Mouse (Mus musculus): ENCODE measurements around the gene Gprc5a.

Gene Gprc5a

GRCm38 (mm10) chr6:135074405-135074947, 9.0 kb downstream of the Gprc5a start:
- no peak for DNase-seq (ENCODE audit: low spot score in 2 of 2)

DNA sequence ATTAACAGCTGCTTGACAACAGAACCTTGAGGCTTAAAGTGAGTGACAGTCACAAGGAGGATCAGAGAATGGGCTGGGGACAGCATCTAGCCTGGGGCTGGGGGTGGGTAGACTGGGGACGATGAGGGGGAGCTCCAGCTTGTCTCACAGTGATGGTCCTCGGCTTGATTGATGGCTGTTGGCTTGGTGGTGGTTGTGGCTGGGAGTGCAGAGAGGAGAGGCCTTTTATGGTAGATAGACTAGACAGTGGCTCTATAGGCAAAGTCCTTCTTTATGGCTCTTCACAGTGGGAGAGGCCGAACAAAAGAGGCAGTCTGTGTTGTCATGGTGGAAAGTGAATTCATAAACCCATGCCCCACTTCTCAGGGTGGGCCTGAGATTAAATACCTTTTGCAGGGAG, 10.8 kb downstream of the Gprc5a start:
- DNase-seq (ENCODE audit: low spot score in 2 of 2) = no peak

DNA sequence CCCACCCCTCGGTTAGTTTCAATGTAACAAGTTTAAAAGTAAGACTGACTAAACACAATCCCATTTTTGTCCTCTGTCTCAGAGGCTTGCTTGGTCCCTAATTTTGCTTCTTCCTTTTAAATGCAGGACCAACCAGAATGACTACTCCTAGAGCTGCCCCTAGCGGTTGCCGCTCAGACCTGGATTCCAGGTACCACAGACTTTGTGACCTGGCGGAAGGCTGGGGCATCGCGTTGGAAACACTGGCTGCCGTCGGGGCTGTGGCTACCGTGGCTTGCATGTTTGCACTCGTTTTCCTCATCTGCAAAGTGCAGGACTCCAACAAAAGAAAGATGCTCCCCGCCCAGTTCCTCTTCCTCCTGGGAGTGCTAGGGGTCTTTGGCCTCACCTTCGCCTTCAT, 13.0 kb downstream of the Gprc5a start:
- DNase-seq (ENCODE audit: low spot score in 2 of 2) = no peak

DNA sequence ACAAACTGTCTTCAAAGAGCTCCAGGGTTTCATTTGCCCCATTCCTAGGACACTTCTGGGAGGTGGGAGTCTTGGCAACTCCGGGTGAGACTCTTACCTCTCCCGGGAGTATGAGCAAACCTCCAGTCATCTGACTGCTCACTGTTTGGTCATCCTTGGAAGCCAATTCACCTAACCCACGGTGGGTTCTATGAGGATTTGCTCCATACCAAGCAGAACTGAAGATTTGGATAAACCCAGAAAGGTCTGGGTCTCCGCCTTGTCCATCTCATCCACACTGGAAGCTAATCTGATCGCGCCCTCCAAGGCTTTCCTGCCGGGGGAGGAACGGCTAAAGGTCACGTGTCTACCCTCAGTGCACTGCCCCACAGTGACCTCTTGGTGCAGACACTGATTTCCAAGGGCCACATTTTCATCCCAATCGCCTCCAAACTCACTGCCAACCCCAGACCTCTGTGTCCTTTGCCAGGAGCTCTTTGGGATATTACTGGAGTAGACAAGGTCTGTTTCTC, 18.6 kb downstream of the Gprc5a start:
- DNase-seq (ENCODE audit: low spot score in 2 of 2) = no peak

DNA sequence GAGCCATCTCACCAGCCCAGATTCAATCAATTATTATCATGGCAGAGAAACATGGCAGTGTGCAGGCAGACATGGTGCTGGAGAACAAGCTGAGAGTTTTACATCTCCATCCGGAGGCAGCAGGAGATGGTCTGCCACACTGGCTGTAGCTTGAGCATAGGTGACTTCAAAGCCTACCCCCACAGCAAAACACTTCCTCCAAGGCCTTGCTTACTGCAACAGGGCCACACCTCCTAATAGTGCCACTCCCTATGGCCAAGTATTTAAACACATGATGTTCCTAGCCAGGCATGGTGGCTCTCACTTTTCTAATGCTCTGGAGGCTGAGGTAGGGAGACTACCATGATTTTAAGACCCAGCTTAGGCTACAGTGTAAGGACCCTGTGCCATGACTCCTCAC, 20.3 kb downstream of the Gprc5a start:
- DNase-seq (ENCODE audit: low spot score in 2 of 2) = no peak

GRCm38 (mm10) chr6:135087721-135088451, 22.4 kb downstream of the Gprc5a start:
- peak; percentile 69 for DNase-seq (ENCODE audit: low spot score in 2 of 2)

GRCm38 (mm10) chr6:135089786-135090185, 24.3 kb downstream of the Gprc5a start:
- no peak for DNase-seq (ENCODE audit: low spot score in 2 of 2)

GRCm38 (mm10) chr6:135090661-135091060, 25.2 kb downstream of the Gprc5a start:
- DNase-seq (ENCODE audit: low spot score in 2 of 2) = no peak

GRCm38 (mm10) chr6:135092798-135093470, 27.5 kb downstream of the Gprc5a start:
- no peak for DNase-seq (ENCODE audit: low spot score in 2 of 2)

DNA sequence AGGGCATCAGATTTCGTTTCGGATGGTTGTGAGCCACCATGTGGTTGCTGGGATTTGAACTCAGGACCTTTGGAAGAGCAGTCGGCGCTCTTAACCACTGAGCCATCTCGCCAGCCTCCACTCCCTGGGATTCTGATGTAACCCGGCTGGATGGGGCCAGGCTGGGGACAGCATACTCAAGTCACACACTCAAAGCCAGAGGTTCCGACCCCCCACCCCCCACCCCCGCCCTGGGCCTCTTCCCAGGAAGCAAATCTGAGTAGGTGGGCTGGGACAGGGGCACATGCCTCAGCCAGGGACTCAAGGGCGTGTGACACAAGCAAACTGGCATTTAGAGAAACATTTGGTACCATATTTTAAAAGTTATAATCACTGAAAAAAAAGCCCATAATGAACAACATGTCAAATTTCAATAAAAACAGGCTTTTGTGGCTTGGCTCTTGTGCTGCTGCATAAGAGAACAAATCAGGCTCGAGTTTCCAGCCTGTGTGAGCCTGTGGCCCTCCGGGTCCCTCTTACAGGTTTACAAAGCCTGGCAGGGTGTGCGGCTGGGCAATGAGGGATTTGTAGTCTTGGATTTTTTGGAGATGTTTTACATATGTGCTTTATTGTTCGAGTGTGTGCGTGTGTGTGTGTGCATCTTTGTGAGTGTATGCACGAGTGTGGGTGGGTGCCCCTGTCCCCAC, 35.5 kb downstream of the Gprc5a start:
- no peak for DNase-seq (ENCODE audit: low spot score in 2 of 2)

DNA sequence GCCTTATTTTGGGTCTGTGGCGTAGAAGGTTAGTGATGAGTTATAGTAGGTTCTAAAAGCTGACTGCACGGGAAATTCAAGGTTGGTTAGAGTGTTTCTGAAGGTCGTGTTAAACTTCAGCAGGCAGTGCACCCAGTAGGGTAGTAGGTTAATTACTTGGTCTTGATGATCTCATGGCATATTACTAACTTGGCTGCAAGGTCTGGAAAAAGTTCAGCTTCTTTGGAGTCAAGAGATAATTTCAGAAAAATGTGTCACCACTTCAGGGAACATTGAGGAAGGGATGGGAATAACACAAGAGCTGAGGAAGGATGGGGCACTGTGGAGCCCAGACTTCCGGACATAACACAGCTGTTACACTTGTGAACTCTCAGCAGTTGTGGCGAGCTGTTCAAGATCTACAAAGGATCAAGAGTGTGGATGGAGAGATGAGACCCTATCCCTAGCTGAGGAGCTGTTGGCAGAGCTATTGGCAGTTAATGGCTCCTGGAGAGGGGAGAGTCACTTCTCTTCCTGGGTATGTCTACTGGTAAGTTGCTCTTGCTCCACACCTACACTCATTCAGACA, 37.4 kb downstream of the Gprc5a start:
- no peak for DNase-seq (ENCODE audit: low spot score in 2 of 2)

DNA sequence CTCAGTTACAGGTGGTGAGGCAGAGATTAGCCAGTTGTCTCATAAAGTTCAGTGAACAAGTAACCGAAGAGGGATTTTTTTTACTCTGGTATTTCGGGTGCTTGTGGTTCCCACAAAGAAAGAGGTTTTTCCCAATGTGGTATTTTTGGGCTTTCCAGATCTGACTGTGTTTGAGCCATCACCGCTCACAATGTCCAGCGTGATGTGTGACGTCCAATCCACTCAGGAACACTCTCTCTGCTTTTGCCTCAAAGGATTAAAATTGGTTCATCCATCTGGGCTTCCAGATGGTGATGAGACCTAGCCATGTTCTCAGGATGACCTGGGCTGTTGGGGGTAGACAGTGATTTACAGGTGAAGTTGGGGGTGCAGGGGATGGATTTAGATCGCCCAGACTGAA, 41.6 kb downstream of the Gprc5a start:
- DNase-seq (ENCODE audit: low spot score in 2 of 2) = no peak

- no peak for DNase-seq (ENCODE audit: low spot score in 2 of 2)
Measured at GRCm38 (mm10) chr6:135112411-135113113, 47.1 kb downstream of the Gprc5a start.

DNA sequence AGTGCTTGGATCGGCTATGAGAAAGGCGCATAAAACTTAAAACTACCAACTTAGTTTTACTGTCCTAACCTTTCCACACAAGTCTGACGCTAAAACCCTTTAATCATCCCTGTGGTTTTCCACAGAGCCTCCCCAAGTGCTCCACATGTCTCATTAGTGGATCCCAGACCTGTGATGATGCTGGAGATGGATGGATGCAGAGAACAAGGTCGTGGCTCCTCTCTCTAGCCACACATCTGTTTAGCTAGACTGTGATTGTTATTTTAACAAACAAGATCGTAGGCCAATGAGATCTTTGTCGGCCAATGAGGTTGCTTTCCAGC, 47.6 kb downstream of the Gprc5a start:
- no peak for DNase-seq (ENCODE audit: low spot score in 2 of 2)

- no peak for DNase-seq (ENCODE audit: low spot score in 2 of 2)
Measured at GRCm38 (mm10) chr6:135116479-135116878, 51.0 kb downstream of the Gprc5a start.

DNA sequence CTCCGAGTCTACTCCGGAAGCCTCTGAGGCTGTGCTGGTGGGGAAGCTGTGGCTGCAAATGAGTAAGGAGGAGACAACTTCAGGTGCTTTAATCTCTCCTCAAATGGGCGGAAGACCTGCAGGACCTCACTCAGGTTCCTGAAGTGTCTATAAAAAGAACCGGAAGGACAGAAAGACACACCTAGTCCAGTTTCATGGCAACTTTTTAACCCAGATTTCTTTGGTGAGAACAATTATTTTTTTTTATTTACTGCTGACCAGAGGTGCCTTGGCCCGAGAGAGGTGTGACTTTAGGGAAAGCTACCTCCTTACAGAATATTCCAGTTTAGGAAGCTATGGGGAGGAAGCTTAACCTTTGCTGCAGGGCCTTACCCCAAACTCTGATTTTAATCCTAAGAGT, 52.7 kb downstream of the Gprc5a start, which contains the start of gene Gprc5d:
Gprc5d (minus strand) TSS at position 101 of the 400 bp plus-strand sequence.
- no peak for DNase-seq (ENCODE audit: low spot score in 2 of 2)

DNA sequence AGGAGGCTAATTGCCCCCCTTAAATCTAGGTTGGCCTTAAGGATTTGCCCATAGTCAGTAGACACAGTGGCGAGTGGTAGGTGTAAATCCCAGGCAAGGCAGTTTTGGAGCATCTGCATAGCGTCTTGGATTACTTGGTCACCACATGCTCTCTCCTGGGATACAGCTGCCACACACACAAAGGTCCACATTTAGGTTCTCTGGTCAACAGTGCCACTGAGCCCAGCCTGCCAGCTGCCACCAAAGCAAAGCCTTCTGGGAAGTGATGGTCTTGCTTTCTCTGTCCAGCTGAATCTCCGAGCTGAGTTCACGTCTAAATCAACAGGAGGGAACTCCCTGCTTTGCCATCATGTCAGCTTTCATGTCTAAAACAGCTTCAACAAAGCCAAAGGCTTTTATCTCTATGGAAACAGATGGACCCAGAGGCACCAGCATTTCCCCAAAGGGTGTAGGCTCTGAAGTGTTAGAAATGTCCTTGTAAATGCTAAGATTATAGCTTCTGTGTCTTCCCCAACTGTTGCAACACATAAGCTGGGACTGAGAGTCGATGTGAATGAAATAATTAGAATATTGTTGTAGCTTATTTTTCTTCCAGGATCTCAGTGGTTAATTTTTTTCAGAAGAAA, 59.4 kb downstream of the Gprc5a start:
- DNase-seq (ENCODE audit: low spot score in 2 of 2) = no peak

- no peak for DNase-seq (ENCODE audit: low spot score in 2 of 2)
Measured at GRCm38 (mm10) chr6:135133086-135133485, 67.6 kb downstream of the Gprc5a start.

DNA sequence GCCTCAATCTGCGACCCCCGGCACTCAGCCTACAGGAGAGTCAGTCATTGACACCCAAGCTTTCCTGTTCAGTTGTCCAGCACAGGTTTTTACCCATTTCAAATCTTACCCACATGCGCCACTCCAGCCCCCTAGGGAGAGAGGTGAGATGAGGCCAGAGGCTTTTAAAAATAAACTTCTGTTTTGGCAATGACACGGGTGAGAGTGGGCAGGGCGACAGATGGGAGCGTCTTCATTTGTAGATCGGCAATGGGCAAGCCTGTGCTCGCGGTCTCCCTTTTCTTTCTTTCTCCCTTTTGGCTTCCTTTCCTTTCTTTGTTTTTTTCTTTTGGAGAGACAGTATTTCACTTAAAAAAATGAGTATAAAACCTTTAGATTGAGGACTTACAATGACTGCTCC, 68.0 kb downstream of the Gprc5a start:
- DNase-seq (ENCODE audit: low spot score in 2 of 2) = no peak
